Mouse (Mus musculus) heart, postnatal 0 days (tissue): ENCODE data around the gene Ap4s1. TPM values are rescaled to one million over a fixed set of nuclear protein-coding genes. Genes with fewer than 3 reads are reported as not detected.

ENCODE experiments used
- ATAC-seq: fragments of 200-750 bp; cut with Nextera tagmentation; 2 replicates; pipeline ENCODE4 v1.8.0; 2017; ENCODE audit warnings: low read depth, moderate number of reproducible peaks, moderate library complexity; ENCODE audit not compliant: insufficient read depth
- DNase-seq: peaks from one replicate; pipeline ENCODE4 v3.0.0-alpha.2; 2016; ENCODE audit warnings: low spot score
- H3K27ac ChIP-seq: fragments of 300-500 bp; sonication (generic); 2 replicates; pipeline ENCODE4 v1.5.1; 2014; ENCODE audit warnings: low read depth, mild to moderate bottlenecking
- H3K27me3 ChIP-seq: fragments of 300-500 bp; sonication (generic); 2 replicates; pipeline ENCODE4 v1.6.1; 2014; ENCODE audit warnings: low read length, mixed read lengths; ENCODE audit not compliant: control insufficient read depth, insufficient read depth
- H3K36me3 ChIP-seq: fragments of 300-500 bp; sonication (generic); replicated peaks from 2 replicates; pipeline ENCODE4 v1.6.1; 2014; ENCODE audit warnings: low read length, mixed read lengths; ENCODE audit not compliant: control insufficient read depth, insufficient read depth
- H3K4me1 ChIP-seq: fragments of 300-500 bp; sonication (generic); 2 replicates; pipeline ENCODE4 v1.6.1; 2014; ENCODE audit warnings: antibody characterized with exemption; ENCODE audit not compliant: control insufficient read depth, insufficient read depth
- H3K4me2 ChIP-seq: fragments of 300-500 bp; sonication (generic); 2 replicates; pipeline ENCODE4 v1.6.1; 2014; ENCODE audit warnings: low read depth, mild to moderate bottlenecking, low read length, moderate library complexity
- H3K4me3 ChIP-seq: fragments of 300-500 bp; sonication (generic); 2 replicates; pipeline ENCODE4 v1.5.1; 2014; ENCODE audit warnings: low read depth, low read length
- H3K9ac ChIP-seq: fragments of 300-500 bp; sonication (generic); replicated peaks from 2 replicates; pipeline ENCODE4 v1.6.1; 2014; ENCODE audit warnings: low read depth, low read length, mixed read lengths
- H3K9me3 ChIP-seq: fragments of 300-500 bp; sonication (generic); replicated peaks from 2 replicates; pipeline ENCODE4 v1.6.1; 2016; ENCODE audit warnings: low read length; ENCODE audit not compliant: control insufficient read depth
- CTCF ChIP-seq: IDR thresholded peaks from 2 replicates; pipeline ENCODE4 v1.5.1; 2016; ENCODE audit warnings: antibody characterized with exemption, control low read depth, low read depth
- EP300 ChIP-seq: IDR thresholded peaks from 2 replicates; pipeline ENCODE4 v1.6.1; 2016; ENCODE audit warnings: antibody characterized with exemption, low read depth
- WGBS: fragments of 180-500 bp; shearing (Covaris S2); extraction: QIAGEN DNeasy Blood & Tissue Kit; methylation state at CpG from one replicate; pipeline ENCODE4 v1.1.7; 2014; 5-methylcytosine and 5-hydroxymethylcytosine counted together
- polyA plus RNA-seq: library from polyadenylated mRNA; unstranded; fragments of >200 nt; fragmentation: Nextera tagmentation; extraction: Ambion mirVana; gene quantifications from 2 replicates; pipeline ENCODE4 v1.2.1, GENCODE M21; 2015
- total RNA-seq: library from RNA; depleted of rRNA; stranded (reverse); fragments of >200 nt; gene quantifications from 2 replicates; pipeline ENCODE4 v1.2.3, GENCODE M21; 2014; ENCODE audit warnings: low replicate concordance

The Ap4s1 gene
- total and polyA plus RNA-seq, 2 experiments from 2014 or later: 25.0 to 47.1 TPM

GRCm38 (mm10) chr12:51694096-51694495 lies 3.3 kb downstream of the Ap4s1 start:
- peak overlapping the region; percentile 60 for H3K27ac ChIP-seq
- ATAC-seq (no peak), DNase-seq (peak; percentile 40)
- H3K4me2 ChIP-seq: no peak overlapping the region
- H3K9ac ChIP-seq: no peak overlapping the region
- no peaks in the 10 kb centered on the region for H3K36me3 ChIP-seq
- no peak overlapping the region for H3K4me3 ChIP-seq
- H3K27me3 ChIP-seq: no peaks in the 10 kb centered on the region
- TF ChIP-seq CTCF (no peak), EP300 (no peak)
- H3K4me1 ChIP-seq: peaks cover 21% of the 10 kb centered on the region
- no peaks in the 10 kb centered on the region for H3K9me3 ChIP-seq

- H3K4me2 ChIP-seq: no peak overlapping the region
- no peaks in the 10 kb centered on the region for H3K27me3 ChIP-seq
- ATAC-seq: no peak
- no peak for TF ChIP-seq EP300
- TF ChIP-seq CTCF: no peak
- H3K4me3 ChIP-seq: no peak overlapping the region
- 58% methylated on average over 1 of the region's 1 CpGs for WGBS
- no peaks in the 10 kb centered on the region for H3K36me3 ChIP-seq
- peaks cover 16% of the 10 kb centered on the region for H3K4me1 ChIP-seq
- peak overlapping the region; percentile 60 for H3K27ac ChIP-seq
- DNase-seq: peak; percentile 37
- H3K9me3 ChIP-seq: no peaks in the 10 kb centered on the region
- no peak overlapping the region for H3K9ac ChIP-seq
These were observed 4.1 kb downstream of the Ap4s1 start for GRCm38 (mm10) chr12:51694966-51695365.

- Histone ChIP-seq H3K4me1 (peaks cover 16% of the 10 kb centered on the region), H3K4me3 (no peak overlapping the region), H3K27ac (no peak overlapping the region), H3K9ac (no peak overlapping the region), H3K9me3 (no peaks in the 10 kb centered on the region), H3K4me2 (no peak overlapping the region), H3K27me3 (no peaks in the 10 kb centered on the region), H3K36me3 (no peaks in the 10 kb centered on the region)
- no peak for TF ChIP-seq EP300
- no peak for TF ChIP-seq CTCF
- no peak for ATAC-seq
- 38% methylated on average over 2 of the region's 2 CpGs for WGBS
- DNase-seq: no peak
These were observed 5.3 kb downstream of the Ap4s1 start for GRCm38 (mm10) chr12:51696157-51696556.

- no peaks in the 10 kb centered on the region for H3K36me3 ChIP-seq
- DNase-seq (peak; percentile 26), ATAC-seq (peak; percentile 64)
- H3K9ac ChIP-seq: no peak overlapping the region
- H3K4me2 ChIP-seq: no peak overlapping the region
- H3K4me1 ChIP-seq: peaks cover 6% of the 10 kb centered on the region
- no peaks in the 10 kb centered on the region for H3K9me3 ChIP-seq
- 42% methylated on average over 8 of the region's 8 CpGs for WGBS
- H3K4me3 ChIP-seq: no peak overlapping the region
- peak overlapping the region; percentile 18; the same call in 1 of the 2 replicates for H3K27ac ChIP-seq
- H3K27me3 ChIP-seq: no peaks in the 10 kb centered on the region
- TF ChIP-seq EP300 (no peak), CTCF (no peak)
These were observed 9.0 kb downstream of the Ap4s1 start for GRCm38 (mm10) chr12:51699623-51700393.

GRCm38 (mm10) chr12:51701723-51702122 lies 10.9 kb downstream of the Ap4s1 start:
- H3K36me3 ChIP-seq: no peaks in the 10 kb centered on the region
- H3K4me2 ChIP-seq: no peak overlapping the region
- no peaks in the 10 kb centered on the region for H3K9me3 ChIP-seq
- no peak overlapping the region for H3K4me3 ChIP-seq
- no peak overlapping the region for H3K9ac ChIP-seq
- H3K4me1 ChIP-seq: no peaks in the 10 kb centered on the region; the same call in 1 of the 2 replicates
- H3K27me3 ChIP-seq: no peaks in the 10 kb centered on the region
- ATAC-seq: no peak
- DNase-seq: no peak
- TF ChIP-seq EP300 (no peak), CTCF (peak; percentile 18; the same call in 1 of the 2 replicates)
- no peak overlapping the region for H3K27ac ChIP-seq

- no peak overlapping the region for H3K9ac ChIP-seq
- 63% methylated on average over 1 of the region's 1 CpGs for WGBS
- H3K36me3 ChIP-seq: no peaks in the 10 kb centered on the region
- ATAC-seq (no peak), DNase-seq (no peak)
- peaks cover under 1% of the 10 kb centered on the region for H3K4me1 ChIP-seq
- no peaks in the 10 kb centered on the region for H3K27me3 ChIP-seq
- H3K9me3 ChIP-seq: no peaks in the 10 kb centered on the region
- no peak overlapping the region for H3K27ac ChIP-seq
- no peak overlapping the region for H3K4me2 ChIP-seq
- H3K4me3 ChIP-seq: no peak overlapping the region
- TF ChIP-seq CTCF (no peak), EP300 (no peak)
These were observed 13.0 kb downstream of the Ap4s1 start for GRCm38 (mm10) chr12:51703859-51704258.
